Mouse (Mus musculus) C2C12 (cell line): ENCODE measurements around the gene Tmem119.

Source experiments
- CEBPB ChIP-seq: IDR thresholded peaks from one replicate; pipeline ENCODE4 v1.6.1; 2011; ENCODE audit warnings: low read depth, mild to moderate bottlenecking, control low read depth, moderate library complexity
- CTCF ChIP-seq: IDR thresholded peaks from one replicate; pipeline ENCODE4 v1.5.1; 2011; ENCODE audit not compliant: control insufficient read depth, insufficient read depth, insufficient read length

GRCm38 (mm10) chr5:113780082-113780752 is 20.1 kb downstream of the Tmem119 start:
- TF ChIP-seq CTCF (no peak), CEBPB (no peak)
